Mouse (Mus musculus) testis, adult 2 months (tissue): ENCODE results near the gene Dda1. TPM values are rescaled to one million over a fixed set of nuclear protein-coding genes. Genes with fewer than 3 reads are reported as not detected.

Source experiments
- H3K27ac ChIP-seq: fragments of 200-500 bp; 2 replicates; pipeline ENCODE4 v1.5.1; 2012; ENCODE audit warnings: low read depth, low read length; ENCODE audit not compliant: control insufficient read depth, insufficient read depth
- H3K27me3 ChIP-seq: fragments of 200-500 bp; 2 replicates; pipeline ENCODE4 v1.6.1; 2012; ENCODE audit warnings: mild to moderate bottlenecking, low read length, moderate library complexity; ENCODE audit not compliant: control insufficient read depth, insufficient read depth
- H3K36me3 ChIP-seq: fragments of 200-500 bp; 2 replicates; pipeline ENCODE4 v1.6.1; 2012; ENCODE audit warnings: mild to moderate bottlenecking, low read length; ENCODE audit not compliant: control insufficient read depth, insufficient read depth
- H3K4me1 ChIP-seq: fragments of 200-500 bp; 2 replicates; pipeline ENCODE4 v1.6.1; 2012; ENCODE audit warnings: low read length; ENCODE audit not compliant: control insufficient read depth, insufficient read depth
- H3K4me3 ChIP-seq: fragments of 200-500 bp; 2 replicates; pipeline ENCODE4 v1.5.1; 2012; ENCODE audit warnings: low read depth, mild to moderate bottlenecking, low read length, moderate library complexity, mixed read lengths; ENCODE audit not compliant: control insufficient read depth
- CTCF ChIP-seq: fragments of 200-500 bp; IDR thresholded peaks from 2 replicates; pipeline ENCODE4 v1.5.1; 2012; ENCODE audit warnings: low read depth, mild to moderate bottlenecking, inconsistent platforms, low read length, moderate library complexity; ENCODE audit not compliant: control insufficient read depth, insufficient read depth, insufficient replicate concordance
- POLR2A ChIP-seq: fragments of 200-500 bp; IDR thresholded peaks from 2 replicates; pipeline ENCODE4 v1.6.1; 2012; ENCODE audit warnings: low read depth, mild to moderate bottlenecking, inconsistent platforms, low read length, moderate library complexity; ENCODE audit not compliant: control insufficient read depth
- polyA plus RNA-seq: library from polyadenylated mRNA; depleted of rRNA; stranded (reverse); fragments of >200 nt; gene quantifications from 2 replicates; pipeline ENCODE4 v1.2.3, GENCODE M21; 2012

Dda1 gene
- polyA plus RNA-seq, 1 experiment: 136 TPM

GRCm38 (mm10) chr8:71497881-71498501 is 29.0 kb downstream of the Dda1 start:
- Histone ChIP-seq H3K4me1 (peaks cover 8% of the 10 kb centered on the region), H3K27me3 (no peaks in the 10 kb centered on the region), H3K27ac (peak overlapping the region; percentile 23; the same call in 1 of the 2 replicates), H3K4me3 (no peak overlapping the region), H3K36me3 (no peaks in the 10 kb centered on the region)
- TF ChIP-seq POLR2A: no peak

GRCm38 (mm10) chr8:71498816-71499690 is 30.1 kb downstream of the Dda1 start:
- no peaks in the 10 kb centered on the region for H3K27me3 ChIP-seq
- H3K4me3 ChIP-seq: no peak overlapping the region
- H3K36me3 ChIP-seq: no peaks in the 10 kb centered on the region
- H3K4me1 ChIP-seq: peaks cover 8% of the 10 kb centered on the region
- H3K27ac ChIP-seq: no peak overlapping the region
- TF ChIP-seq POLR2A: no peak
- no peak for TF ChIP-seq CTCF

GRCm38 (mm10) chr8:71504349-71504748 is 35.4 kb downstream of the Dda1 start:
- Histone ChIP-seq H3K4me1 (peaks cover 14% of the 10 kb centered on the region), H3K36me3 (no peaks in the 10 kb centered on the region), H3K4me3 (no peak overlapping the region), H3K27ac (no peak overlapping the region), H3K27me3 (no peaks in the 10 kb centered on the region)
- TF ChIP-seq POLR2A: no peak
- TF ChIP-seq CTCF: no peak

GRCm38 (mm10) chr8:71505326-71505725 is 36.3 kb downstream of the Dda1 start:
- Histone ChIP-seq H3K36me3 (no peaks in the 10 kb centered on the region), H3K4me1 (peaks cover 14% of the 10 kb centered on the region), H3K4me3 (no peak overlapping the region), H3K27ac (no peak overlapping the region), H3K27me3 (no peaks in the 10 kb centered on the region)
- TF ChIP-seq CTCF (no peak), POLR2A (no peak)

GRCm38 (mm10) chr8:71505979-71506378 is 37.0 kb downstream of the Dda1 start:
- H3K27me3 ChIP-seq: no peaks in the 10 kb centered on the region
- H3K4me3 ChIP-seq: no peak overlapping the region
- H3K27ac ChIP-seq: no peak overlapping the region
- peaks cover 14% of the 10 kb centered on the region for H3K4me1 ChIP-seq
- no peaks in the 10 kb centered on the region for H3K36me3 ChIP-seq
- no peak for TF ChIP-seq POLR2A

GRCm38 (mm10) chr8:71507589-71508104 is 38.6 kb downstream of the Dda1 start:
- Histone ChIP-seq H3K27me3 (no peaks in the 10 kb centered on the region), H3K4me1 (peaks cover 21% of the 10 kb centered on the region), H3K36me3 (no peaks in the 10 kb centered on the region), H3K4me3 (peak overlapping the region; percentile 61), H3K27ac (no peak overlapping the region)
- TF ChIP-seq POLR2A (no peak), CTCF (no peak)

- TF ChIP-seq POLR2A (no peak), CTCF (no peak)
- no peaks in the 10 kb centered on the region for H3K36me3 ChIP-seq
- no peaks in the 10 kb centered on the region for H3K27me3 ChIP-seq
- H3K4me1 ChIP-seq: peaks cover 21% of the 10 kb centered on the region
- H3K4me3 ChIP-seq: no peak overlapping the region
- no peak overlapping the region for H3K27ac ChIP-seq
These were observed 40.3 kb downstream of the Dda1 start for GRCm38 (mm10) chr8:71509316-71509715.
